11 mouse cellular contexts compared by ENCODE assay signal in genomic region chr4:109173369-109173768, GRCm38 (mm10). TPM values are rescaled to one million over a fixed set of nuclear protein-coding genes. Genes with fewer than 3 reads are reported as not detected.
A peak's percentile ranks its signal among the peaks of the same experiment; 100 is the strongest.
DNase-seq lines count a peak whose midpoint lies in the region; ATAC-seq and TF ChIP-seq lines count a peak whose summit lies in the region.
"Had no signal": no experiment of that assay in that cellular context is flagged by ENCODE, and none has a peak within 500 bp of the region (broad histone marks: within the 10 kb centered on the region; RNA-seq: fewer than 3 reads in every experiment).

No protein-coding gene starts in this region.

- 66% methylated on average over 4 of the region's 4 CpGs for WGBS in kidney, embryonic 15.5 days
- WGBS in forebrain, embryonic 10.5 days: 70% methylated on average over 4 of the region's 4 CpGs
- 56% methylated on average over 4 of the region's 4 CpGs for WGBS in hindbrain, postnatal 0 days
- WGBS in olfactory bulb, adult 2 months: 12% methylated on average over 4 of the region's 4 CpGs

- DNase-seq in kidney, postnatal 36 days: no peak
- DNase-seq in forebrain, embryonic 10.5 days (ENCODE audit: extremely low spot score, low spot score): no peak
- no peak for DNase-seq in hindbrain, postnatal 0 days (ENCODE audit: low spot score)
- DNase-seq in thymus, postnatal 0 days (ENCODE audit: low spot score): no peak
- DNase-seq in lung, postnatal 25 days (ENCODE audit: low spot score): no peak
- no peak for DNase-seq in thymus, adult 18-20 months
- DNase-seq: embryo, embryonic 11 days; retina, postnatal 1 day had no signal

- H3K4me1 ChIP-seq in kidney, embryonic 15.5 days: peaks cover 7% of the 10 kb centered on the region
- peaks cover 19% of the 10 kb centered on the region for H3K4me1 ChIP-seq in forebrain, embryonic 10.5 days
- peaks cover 4% of the 10 kb centered on the region; the same call in 1 of the 2 replicates for H3K4me1 ChIP-seq in hindbrain, postnatal 0 days (ENCODE audit: insufficient read depth, low read length)
- peaks cover 12% of the 10 kb centered on the region for H3K4me1 ChIP-seq in olfactory bulb, adult 2 months (ENCODE audit: control insufficient read depth, insufficient read depth, low read length)

- peaks cover 10% of the 10 kb centered on the region; the same call in 1 of the 2 replicates for H3K36me3 ChIP-seq in kidney, embryonic 15.5 days
- H3K36me3 ChIP-seq in forebrain, embryonic 10.5 days (replicated peaks): peaks cover 6% of the 10 kb centered on the region
- no peaks in the 10 kb centered on the region for H3K36me3 ChIP-seq in hindbrain, postnatal 0 days (ENCODE audit: insufficient read depth, low read length)

- no peaks in the 10 kb centered on the region for H3K9me3 ChIP-seq in kidney, embryonic 15.5 days (replicated peaks)
- no peaks in the 10 kb centered on the region; the same call in 1 of the 2 replicates for H3K9me3 ChIP-seq in forebrain, embryonic 10.5 days
- H3K9me3 ChIP-seq in hindbrain, postnatal 0 days (ENCODE audit: low read length): no peaks in the 10 kb centered on the region

- no peak for TF ChIP-seq CTCF in hindbrain, postnatal 0 days (IDR thresholded peaks at IDR 0.05; ENCODE audit: low read depth)
- TF ChIP-seq CTCF in olfactory bulb, adult 2 months (IDR thresholded peaks at IDR 0.05; ENCODE audit: insufficient read depth, low read depth, low read length): no peak

- H3K4me2 ChIP-seq in kidney, embryonic 15.5 days: no peak overlapping the region
- H3K4me2 ChIP-seq in hindbrain, postnatal 0 days (ENCODE audit: low read depth, low read length): no peak overlapping the region

- no peak overlapping the region for H3K4me3 ChIP-seq in kidney, embryonic 15.5 days (replicated peaks)
- H3K4me3 ChIP-seq in forebrain, embryonic 10.5 days: no peak overlapping the region
- H3K4me3 ChIP-seq in hindbrain, postnatal 0 days (ENCODE audit: low read length): no peak overlapping the region
- no peak overlapping the region for H3K4me3 ChIP-seq in olfactory bulb, adult 2 months (ENCODE audit: insufficient read depth, low read depth, low read length)

- no peak for TF ChIP-seq POLR2A in olfactory bulb, adult 2 months (IDR thresholded peaks at IDR 0.05; ENCODE audit: insufficient read depth, low read depth, low read length)

- no peak for ATAC-seq in kidney, embryonic 15.5 days (replicated peaks; ENCODE audit: low FRiP score)
- ATAC-seq in hindbrain, postnatal 0 days: no peak
- ATAC-seq: CD4-positive, CD25-positive, alpha-beta regulatory T cell, adult 4 months had no signal

- H3K9ac ChIP-seq in kidney, embryonic 15.5 days: no peak overlapping the region
- H3K9ac ChIP-seq in hindbrain, postnatal 0 days (replicated peaks; ENCODE audit: low read length): no peak overlapping the region

- H3K27ac ChIP-seq in kidney, embryonic 15.5 days: peak overlapping the region; percentile 32
- H3K27ac ChIP-seq in forebrain, embryonic 10.5 days: peak overlapping the region; percentile 72
- peak overlapping the region; percentile 45 for H3K27ac ChIP-seq in hindbrain, postnatal 0 days
- H3K27ac ChIP-seq in olfactory bulb, adult 2 months (ENCODE audit: insufficient read depth, low read depth, low read length): peak overlapping the region; percentile 77

- H3K27me3 ChIP-seq in kidney, embryonic 15.5 days: no peaks in the 10 kb centered on the region
- H3K27me3 ChIP-seq in forebrain, embryonic 10.5 days (ENCODE audit: poor library complexity, severe bottlenecking): no peaks in the 10 kb centered on the region
- H3K27me3 ChIP-seq in hindbrain, postnatal 0 days (ENCODE audit: insufficient read depth, low read length): no peaks in the 10 kb centered on the region

RNA-seq across cellular contexts. Expression of gene Osbpl9, which starts 28.7 kb away (rescaled TPM):
- 68.9 and 70.5 TPM in 2 replicates for polyA plus RNA-seq in kidney, embryonic 15.5 days (2015; fragmentation: Nextera tagmentation; extraction: Ambion mirVana)
- 53.1 and 59.6 TPM in 2 replicates for polyA plus RNA-seq in forebrain, embryonic 10.5 days (2016; fragmentation: Nextera tagmentation; extraction: Ambion mirVana)
- total RNA-seq in hindbrain, postnatal 0 days (2014; rRNA removed): 59.3 and 65.3 TPM in 2 replicates
- polyA plus RNA-seq in hindbrain, postnatal 0 days (2015; fragmentation: Nextera tagmentation; extraction: Ambion mirVana): 59.0 and 64.3 TPM in 2 replicates
- polyA plus RNA-seq in olfactory bulb, adult 2 months (2012; ENCODE audit: insufficient read depth, insufficient read length, low replicate concordance, missing spikeins): not detected in 2 replicates
- 64.4 and 65.7 TPM in 2 replicates for polyA plus RNA-seq in thymus, postnatal 0 days (2015; fragmentation: Nextera tagmentation; extraction: Ambion mirVana)
